Mouse (Mus musculus) forebrain, postnatal 0 days (tissue): ENCODE results near the gene Itgb5. TPM values are rescaled to one million over a fixed set of nuclear protein-coding genes. Genes with fewer than 3 reads are reported as not detected.
A peak's percentile ranks its signal among the peaks of the same experiment; 100 is the strongest.

Source experiments
- ATAC-seq: fragments of 200-750 bp; cut with Nextera tagmentation; 2 replicates; pipeline ENCODE4 v1.8.0; 2017; ENCODE audit warnings: mild to moderate bottlenecking, moderate library complexity
- DNase-seq: peaks from one replicate; pipeline ENCODE4 v3.0.0-alpha.2; 2015
- H3K27ac ChIP-seq: fragments of 300-500 bp; sonication (generic); 2 replicates; pipeline ENCODE4 v1.5.1; 2014; ENCODE audit warnings: low read depth, mild to moderate bottlenecking, antibody characterized with exemption, low read length, moderate library complexity, mixed read lengths
- H3K27me3 ChIP-seq: fragments of 300-500 bp; sonication (generic); 2 replicates; pipeline ENCODE4 v1.6.1; 2014; ENCODE audit warnings: mild to moderate bottlenecking, low read length, mixed read lengths; ENCODE audit not compliant: insufficient read depth
- H3K36me3 ChIP-seq: fragments of 300-500 bp; sonication (generic); 2 replicates; pipeline ENCODE4 v1.6.1; 2014; ENCODE audit warnings: mild to moderate bottlenecking, moderate library complexity; ENCODE audit not compliant: insufficient read depth
- H3K4me1 ChIP-seq: fragments of 300-500 bp; sonication (generic); 2 replicates; pipeline ENCODE4 v1.6.1; 2014; ENCODE audit warnings: antibody characterized with exemption; ENCODE audit not compliant: insufficient read depth
- H3K4me2 ChIP-seq: fragments of 300-500 bp; sonication (generic); 2 replicates; pipeline ENCODE4 v1.6.1; 2014; ENCODE audit warnings: low read depth, mild to moderate bottlenecking, moderate library complexity
- H3K4me3 ChIP-seq: fragments of 300-500 bp; sonication (generic); 2 replicates; pipeline ENCODE4 v1.5.1; 2014; ENCODE audit warnings: low read depth, low read length, mixed read lengths
- H3K9ac ChIP-seq: fragments of 300-500 bp; sonication (generic); 2 replicates; pipeline ENCODE4 v1.6.1; 2014; ENCODE audit warnings: mild to moderate bottlenecking
- H3K9me3 ChIP-seq: fragments of 300-500 bp; sonication (generic); 2 replicates; pipeline ENCODE4 v1.6.1; 2016; ENCODE audit warnings: low read length
- CTCF ChIP-seq: sonication (generic); IDR thresholded peaks from 2 replicates; pipeline ENCODE4 v1.5.1; 2016; ENCODE audit warnings: antibody characterized with exemption, control low read depth, low read depth
- WGBS: fragments of 180-500 bp; shearing (Covaris S2); extraction: QIAGEN DNeasy Blood & Tissue Kit; methylation state at CpG from one replicate; pipeline ENCODE4 v1.1.7; 2014; 5-methylcytosine and 5-hydroxymethylcytosine counted together
- polyA plus RNA-seq: library from polyadenylated mRNA; unstranded; fragments of >200 nt; fragmentation: Nextera tagmentation; extraction: Ambion mirVana; gene quantifications from 2 replicates; pipeline ENCODE4 v1.2.1, GENCODE M21; 2015
- total RNA-seq: library from RNA; depleted of rRNA; stranded (reverse); fragments of >200 nt; gene quantifications from 2 replicates; pipeline ENCODE4 v1.2.3, GENCODE M21; 2014

Itgb5 gene
- total and polyA plus RNA-seq, 2 experiments from 2014 or later: 19.7 to 49.3 TPM

DNA sequence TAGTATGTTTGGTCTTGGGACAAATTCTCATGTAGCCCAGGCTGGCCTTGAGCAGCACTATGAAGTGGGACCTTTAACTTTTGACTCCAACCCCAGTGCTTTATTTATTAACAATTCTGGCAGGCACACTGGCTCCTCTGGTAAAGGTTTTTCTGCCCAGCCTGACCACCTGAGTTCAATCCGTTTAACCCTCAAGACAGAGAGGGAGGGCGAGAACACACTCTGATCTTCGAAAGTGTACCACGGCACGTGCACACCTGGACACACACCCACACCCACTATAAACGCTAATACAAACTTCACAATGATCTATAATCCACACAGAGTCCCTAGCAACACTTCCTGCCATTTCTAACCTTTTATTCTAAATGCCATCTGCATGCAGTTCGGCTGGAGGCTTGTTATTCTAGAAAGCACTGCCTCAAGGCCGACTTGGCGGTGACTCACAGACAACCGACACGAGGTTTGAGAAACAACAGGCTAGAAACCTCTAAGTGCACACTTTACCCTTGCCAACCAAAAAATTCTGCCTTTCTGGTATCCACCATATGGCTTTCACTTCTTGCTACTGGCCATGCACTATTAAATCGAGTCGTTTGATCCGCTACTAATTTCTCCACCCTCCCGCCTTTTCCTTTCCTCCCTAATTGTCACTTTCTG, 136.5 kb downstream of the Itgb5 start:
- Histone ChIP-seq H3K27ac (no peak overlapping the region), H3K36me3 (peaks cover 16% of the 10 kb centered on the region), H3K9me3 (no peaks in the 10 kb centered on the region), H3K4me1 (peaks cover 8% of the 10 kb centered on the region; the same call in 1 of the 2 replicates), H3K27me3 (no peaks in the 10 kb centered on the region), H3K9ac (peak overlapping the region; percentile 79), H3K4me3 (peak overlapping the region; percentile 92), H3K4me2 (peak overlapping the region; percentile 87)
- ATAC-seq: peak; percentile 30; the same call in 1 of the 2 replicates
- peak; percentile 32 for DNase-seq
- TF ChIP-seq CTCF: no peak
- WGBS: 17% methylated on average over 15 of the region's 15 CpGs

GRCm38 (mm10) chr16:33966538-33967282, 137.2 kb downstream of the Itgb5 start, which contains the start of gene Umps:
TSS of gene Umps (minus strand) at chr16:33967038.
- H3K27ac ChIP-seq: peak within 1 kb of the TSS; percentile 70
- H3K4me1 ChIP-seq: peaks cover 8% of the 10 kb centered on the region; the same call in 1 of the 2 replicates
- DNase-seq: peak; percentile 92
- H3K27me3 ChIP-seq: no peaks in the 10 kb centered on the region
- ATAC-seq: peak; percentile 98
- H3K36me3 ChIP-seq: peaks cover 9% of the 10 kb centered on the region
- TF ChIP-seq CTCF: no peak
- peak within 1 kb of the TSS; percentile 92 for H3K4me3 ChIP-seq
- 2% methylated on average over 44 of the region's 44 CpGs for WGBS
- H3K9me3 ChIP-seq: no peaks in the 10 kb centered on the region
- H3K4me2 ChIP-seq: peak within 1 kb of the TSS; percentile 87
- peak within 1 kb of the TSS; percentile 79 for H3K9ac ChIP-seq

DNA sequence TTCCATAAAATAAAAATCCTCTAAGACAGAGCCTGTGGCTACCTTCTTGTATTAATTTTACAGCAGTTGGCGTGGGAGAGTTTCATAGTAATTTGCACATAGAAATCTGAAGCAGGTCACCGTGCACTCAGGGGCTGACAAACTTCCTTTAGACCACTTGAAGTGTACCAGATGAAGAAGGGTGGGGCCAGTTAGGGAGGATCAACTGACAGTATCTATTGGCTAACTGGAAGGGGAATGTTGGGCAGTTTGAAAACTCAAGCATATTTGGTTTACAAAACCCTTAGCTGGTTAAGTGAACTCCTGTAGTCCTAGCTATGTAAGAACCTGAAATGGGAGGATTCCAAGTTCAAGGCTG, 137.8 kb downstream of the Itgb5 start:
- ATAC-seq (no peak), DNase-seq (no peak)
- Histone ChIP-seq H3K9ac (peak overlapping the region; percentile 79), H3K4me2 (peak overlapping the region; percentile 87), H3K27ac (peak overlapping the region; percentile 70; the same call in 1 of the 2 replicates), H3K36me3 (peaks cover 5% of the 10 kb centered on the region), H3K4me1 (peaks cover 8% of the 10 kb centered on the region; the same call in 1 of the 2 replicates), H3K9me3 (no peaks in the 10 kb centered on the region), H3K4me3 (peak overlapping the region; percentile 92), H3K27me3 (no peaks in the 10 kb centered on the region)
- WGBS: 64% methylated on average over 2 of the region's 2 CpGs
- no peak for TF ChIP-seq CTCF

DNA sequence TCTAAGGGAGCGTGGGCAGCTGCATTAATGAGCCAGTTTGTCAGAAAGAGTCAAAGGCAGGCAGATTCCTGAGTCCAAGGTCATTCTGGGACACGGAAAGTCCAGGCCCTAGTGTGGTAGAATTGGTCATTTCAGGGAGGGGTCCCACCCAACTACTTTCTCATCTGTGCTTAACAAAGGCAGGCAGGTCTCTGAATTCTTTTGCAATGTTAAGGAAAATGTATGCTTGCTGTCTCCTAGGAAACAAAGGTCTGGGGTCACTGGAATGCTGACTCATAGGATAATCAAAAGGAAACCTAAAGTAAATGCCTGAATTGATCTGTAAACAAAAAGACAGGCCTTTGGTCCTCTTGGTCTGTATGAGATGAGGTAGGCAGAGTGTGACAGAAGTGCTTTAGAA, 150.4 kb downstream of the Itgb5 start:
- 51% methylated on average over 2 of the region's 2 CpGs for WGBS
- Histone ChIP-seq H3K27me3 (no peaks in the 10 kb centered on the region), H3K9me3 (no peaks in the 10 kb centered on the region), H3K4me2 (no peak overlapping the region), H3K36me3 (peaks cover 35% of the 10 kb centered on the region), H3K4me1 (no peaks in the 10 kb centered on the region), H3K27ac (no peak overlapping the region), H3K9ac (no peak overlapping the region), H3K4me3 (no peak overlapping the region)
- DNase-seq (no peak), ATAC-seq (no peak)
- TF ChIP-seq CTCF: no peak

GRCm38 (mm10) chr16:33983712-33984111, 154.2 kb downstream of the Itgb5 start:
- WGBS: 98% methylated on average over 6 of the region's 6 CpGs
- H3K9me3 ChIP-seq: no peaks in the 10 kb centered on the region
- DNase-seq (no peak), ATAC-seq (no peak)
- H3K4me2 ChIP-seq: no peak overlapping the region
- H3K9ac ChIP-seq: no peak overlapping the region
- no peak overlapping the region for H3K4me3 ChIP-seq
- H3K27me3 ChIP-seq: no peaks in the 10 kb centered on the region
- H3K27ac ChIP-seq: no peak overlapping the region
- no peaks in the 10 kb centered on the region for H3K4me1 ChIP-seq
- H3K36me3 ChIP-seq: peaks cover 25% of the 10 kb centered on the region
- TF ChIP-seq CTCF: no peak

GRCm38 (mm10) chr16:33985372-33985771, 155.9 kb downstream of the Itgb5 start:
- no peak overlapping the region for H3K9ac ChIP-seq

GRCm38 (mm10) chr16:33986993-33987392, 157.5 kb downstream of the Itgb5 start:
- H3K27ac ChIP-seq: no peak overlapping the region
- no peaks in the 10 kb centered on the region for H3K27me3 ChIP-seq
- H3K9ac ChIP-seq: no peak overlapping the region
- no peak overlapping the region for H3K4me2 ChIP-seq
- no peak for TF ChIP-seq CTCF
- DNase-seq: no peak
- WGBS: 91% methylated on average over 7 of the region's 7 CpGs
- H3K36me3 ChIP-seq: peaks cover 20% of the 10 kb centered on the region
- no peaks in the 10 kb centered on the region for H3K9me3 ChIP-seq
- ATAC-seq: no peak
- no peak overlapping the region for H3K4me3 ChIP-seq
- H3K4me1 ChIP-seq: no peaks in the 10 kb centered on the region

More at GRCm38 (mm10) chr16:33985372-33985771, 155.9 kb downstream of the Itgb5 start:
- 94% methylated on average over 6 of the region's 6 CpGs for WGBS
- no peak for DNase-seq
- Histone ChIP-seq H3K4me2 (no peak overlapping the region), H3K9me3 (no peaks in the 10 kb centered on the region), H3K27ac (no peak overlapping the region), H3K27me3 (no peaks in the 10 kb centered on the region), H3K36me3 (peaks cover 27% of the 10 kb centered on the region), H3K4me3 (no peak overlapping the region), H3K4me1 (no peaks in the 10 kb centered on the region)
- TF ChIP-seq CTCF: no peak
- ATAC-seq: no peak
